Mouse (Mus musculus): ENCODE data around the gene Tmem213. TPM values are rescaled to one million over a fixed set of nuclear protein-coding genes. Genes with fewer than 3 reads are reported as not detected.

The Tmem213 gene
- polyA plus RNA-seq, 1 experiment, result not detected

DNA sequence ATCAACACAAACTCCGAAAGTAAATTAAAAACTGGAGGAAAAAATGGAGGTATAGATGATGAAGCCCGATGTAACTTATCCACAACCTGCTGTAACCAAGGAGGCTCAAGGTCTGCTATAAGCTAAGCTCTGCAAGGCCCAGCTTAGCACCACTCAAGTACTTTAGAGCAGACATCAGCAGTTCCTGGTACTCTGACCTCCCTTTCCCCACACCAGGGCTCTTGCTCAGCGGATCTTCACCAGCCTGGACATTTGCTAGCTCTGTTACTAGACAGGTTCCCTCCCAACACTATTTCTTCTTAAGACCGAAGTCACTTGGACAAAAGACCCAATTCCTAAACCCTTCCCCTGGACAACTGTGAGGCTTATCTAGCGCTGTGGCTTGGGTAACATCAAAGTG lies 15.8 kb downstream of the Tmem213 start:
- no peak overlapping the region for H3K27ac ChIP-seq (ENCODE audit: control insufficient read depth, insufficient read depth, low read depth, low read length)
- no peaks in the 10 kb centered on the region for H3K27me3 ChIP-seq (ENCODE audit: control insufficient read depth, insufficient read depth, low read length)
- H3K4me1 ChIP-seq (ENCODE audit: control insufficient read depth, insufficient read depth, low read length), result no peaks in the 10 kb centered on the region
- H3K4me3 ChIP-seq (ENCODE audit: control insufficient read depth, low read depth, low read length), result no peak overlapping the region
- TF ChIP-seq POLR2A (IDR thresholded peaks at IDR 0.05; ENCODE audit: control insufficient read depth, low read depth, low read length) (no peak), CTCF (IDR thresholded peaks at IDR 0.05; ENCODE audit: control insufficient read depth, insufficient read depth, insufficient replicate concordance, low read depth, low read length) (no peak)
- no peaks in the 10 kb centered on the region for H3K36me3 ChIP-seq (ENCODE audit: control insufficient read depth, insufficient read depth, low read length)

- Histone ChIP-seq H3K36me3 (ENCODE audit: control insufficient read depth, insufficient read depth, low read length) (no peaks in the 10 kb centered on the region), H3K27me3 (ENCODE audit: control insufficient read depth, insufficient read depth, low read length) (no peaks in the 10 kb centered on the region), H3K4me1 (ENCODE audit: control insufficient read depth, insufficient read depth, low read length) (no peaks in the 10 kb centered on the region), H3K27ac (ENCODE audit: control insufficient read depth, insufficient read depth, low read depth, low read length) (no peak overlapping the region), H3K4me3 (ENCODE audit: control insufficient read depth, low read depth, low read length) (no peak overlapping the region)
- TF ChIP-seq POLR2A (IDR thresholded peaks at IDR 0.05; ENCODE audit: control insufficient read depth, low read depth, low read length), result no peak
Measured at GRCm38 (mm10) chr6:38125462-38125861, 16.4 kb downstream of the Tmem213 start.

DNA sequence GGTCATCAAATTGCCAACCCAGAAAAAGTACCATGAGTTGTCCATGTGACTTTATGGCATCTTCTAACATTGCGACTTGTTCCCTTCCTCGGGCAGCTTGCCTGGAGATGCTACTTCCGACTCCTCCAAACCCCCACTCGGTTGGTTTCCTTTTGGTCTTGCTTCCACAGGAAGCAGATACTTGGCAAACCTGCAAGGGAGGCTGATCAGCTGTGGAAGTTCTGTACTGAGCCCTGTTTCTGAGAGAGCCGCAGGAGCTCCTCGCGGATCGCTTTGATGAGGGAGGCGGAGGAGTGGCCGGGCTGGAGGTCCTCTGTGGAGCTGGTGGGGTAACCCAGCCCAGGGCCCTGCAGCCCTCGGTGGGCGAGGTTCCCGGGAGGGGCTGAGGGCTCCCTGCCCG lies 19.1 kb downstream of the Tmem213 start:
- TF ChIP-seq CTCF (IDR thresholded peaks at IDR 0.05; ENCODE audit: control insufficient read depth, insufficient read depth, insufficient replicate concordance, low read depth, low read length), result no peak
- TF ChIP-seq POLR2A (IDR thresholded peaks at IDR 0.05; ENCODE audit: control insufficient read depth, low read depth, low read length), result no peak
- H3K27ac ChIP-seq (ENCODE audit: control insufficient read depth, insufficient read depth, low read depth, low read length), result no peak overlapping the region
- no peaks in the 10 kb centered on the region for H3K36me3 ChIP-seq (ENCODE audit: control insufficient read depth, insufficient read depth, low read length)
- no peak overlapping the region for H3K4me3 ChIP-seq (ENCODE audit: control insufficient read depth, low read depth, low read length)
- no peaks in the 10 kb centered on the region for H3K27me3 ChIP-seq (ENCODE audit: control insufficient read depth, insufficient read depth, low read length)
- no peaks in the 10 kb centered on the region for H3K4me1 ChIP-seq (ENCODE audit: control insufficient read depth, insufficient read depth, low read length)

- H3K27ac ChIP-seq (ENCODE audit: control insufficient read depth, insufficient read depth, low read depth, low read length), result no peak overlapping the region
- no peak for TF ChIP-seq CTCF (IDR thresholded peaks at IDR 0.05; ENCODE audit: control insufficient read depth, insufficient read depth, insufficient replicate concordance, low read depth, low read length)
- TF ChIP-seq POLR2A (IDR thresholded peaks at IDR 0.05; ENCODE audit: control insufficient read depth, low read depth, low read length), result no peak
- no peaks in the 10 kb centered on the region for H3K27me3 ChIP-seq (ENCODE audit: control insufficient read depth, insufficient read depth, low read length)
- H3K36me3 ChIP-seq (ENCODE audit: control insufficient read depth, insufficient read depth, low read length), result no peaks in the 10 kb centered on the region
- no peak overlapping the region for H3K4me3 ChIP-seq (ENCODE audit: control insufficient read depth, low read depth, low read length)
- no peaks in the 10 kb centered on the region for H3K4me1 ChIP-seq (ENCODE audit: control insufficient read depth, insufficient read depth, low read length)
Measured at GRCm38 (mm10) chr6:38129883-38130282, 20.8 kb downstream of the Tmem213 start.

DNA sequence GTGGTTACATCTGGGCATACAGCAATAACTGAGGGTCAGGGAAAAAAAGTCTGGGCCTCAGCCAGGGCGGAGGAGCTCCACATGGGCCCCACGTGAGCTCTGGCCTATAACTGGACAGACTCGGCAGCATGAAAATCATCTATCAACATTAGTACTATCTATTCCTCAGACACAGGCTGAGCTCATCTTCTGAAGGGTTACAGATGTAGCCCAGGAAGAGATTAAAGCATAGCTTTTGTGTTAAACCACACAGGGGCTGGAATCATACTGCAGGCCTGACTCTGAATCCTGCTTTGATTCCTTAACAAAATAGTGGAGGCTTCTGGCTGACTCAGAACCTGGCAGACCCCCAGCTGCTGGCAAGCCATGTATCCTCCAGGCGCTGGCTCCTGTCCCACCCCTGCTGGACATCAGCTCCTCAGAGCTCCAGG lies 22.8 kb downstream of the Tmem213 start:
- Histone ChIP-seq H3K27ac (ENCODE audit: control insufficient read depth, insufficient read depth, low read depth, low read length) (no peak overlapping the region), H3K4me1 (ENCODE audit: control insufficient read depth, insufficient read depth, low read length) (no peaks in the 10 kb centered on the region), H3K4me3 (ENCODE audit: control insufficient read depth, low read depth, low read length) (no peak overlapping the region), H3K36me3 (ENCODE audit: control insufficient read depth, insufficient read depth, low read length) (no peaks in the 10 kb centered on the region), H3K27me3 (ENCODE audit: control insufficient read depth, insufficient read depth, low read length) (no peaks in the 10 kb centered on the region)
- no peak for TF ChIP-seq POLR2A (IDR thresholded peaks at IDR 0.05; ENCODE audit: control insufficient read depth, low read depth, low read length)
- TF ChIP-seq CTCF (IDR thresholded peaks at IDR 0.05; ENCODE audit: control insufficient read depth, insufficient read depth, insufficient replicate concordance, low read depth, low read length), result no peak

GRCm38 (mm10) chr6:38134806-38135559 lies 25.9 kb downstream of the Tmem213 start:
- Histone ChIP-seq H3K4me1 (ENCODE audit: control insufficient read depth, insufficient read depth, low read length) (no peaks in the 10 kb centered on the region), H3K36me3 (ENCODE audit: control insufficient read depth, insufficient read depth, low read length) (no peaks in the 10 kb centered on the region), H3K27me3 (ENCODE audit: control insufficient read depth, insufficient read depth, low read length) (no peaks in the 10 kb centered on the region), H3K4me3 (ENCODE audit: control insufficient read depth, low read depth, low read length) (no peak overlapping the region), H3K27ac (ENCODE audit: control insufficient read depth, insufficient read depth, low read depth, low read length) (no peak overlapping the region)
- TF ChIP-seq CTCF (IDR thresholded peaks at IDR 0.05; ENCODE audit: control insufficient read depth, insufficient read depth, insufficient replicate concordance, low read depth, low read length), result no peak
- TF ChIP-seq POLR2A (IDR thresholded peaks at IDR 0.05; ENCODE audit: control insufficient read depth, low read depth, low read length), result no peak

DNA sequence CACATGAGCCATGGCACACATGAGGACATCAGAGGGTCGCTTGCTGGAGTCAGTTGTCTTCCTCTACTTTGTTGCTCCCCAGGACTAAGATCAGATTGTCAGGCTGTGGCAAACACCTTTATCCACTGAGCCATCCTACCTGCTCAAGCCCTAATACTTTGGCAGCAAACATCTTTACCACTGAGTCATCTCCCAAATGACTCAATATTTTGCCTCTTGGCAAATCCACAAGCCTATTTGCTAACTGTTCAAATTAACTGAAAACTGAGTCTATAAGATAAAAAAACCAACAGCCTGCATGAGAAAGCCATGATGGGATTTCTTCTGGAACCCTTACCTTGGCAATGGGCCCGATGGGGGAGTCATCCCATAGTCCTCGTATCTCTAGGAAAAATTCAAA lies 30.0 kb downstream of the Tmem213 start:
- Histone ChIP-seq H3K36me3 (ENCODE audit: control insufficient read depth, insufficient read depth, low read length) (no peaks in the 10 kb centered on the region), H3K27ac (ENCODE audit: control insufficient read depth, insufficient read depth, low read depth, low read length) (no peak overlapping the region), H3K27me3 (ENCODE audit: control insufficient read depth, insufficient read depth, low read length) (no peaks in the 10 kb centered on the region), H3K4me1 (ENCODE audit: control insufficient read depth, insufficient read depth, low read length) (no peaks in the 10 kb centered on the region), H3K4me3 (ENCODE audit: control insufficient read depth, low read depth, low read length) (no peak overlapping the region)
- no peak for TF ChIP-seq CTCF (IDR thresholded peaks at IDR 0.05; ENCODE audit: control insufficient read depth, insufficient read depth, insufficient replicate concordance, low read depth, low read length)
- TF ChIP-seq POLR2A (IDR thresholded peaks at IDR 0.05; ENCODE audit: control insufficient read depth, low read depth, low read length), result no peak

All from testis, adult 2 months (tissue).